Mouse (Mus musculus) G1E (cell line): ENCODE data around the gene Sdk1.

Experiments used
- CTCF ChIP-seq: IDR thresholded peaks from 2 replicates; pipeline ENCODE4 v1.5.1; 2012; ENCODE audit warnings: low read depth, low read length, inconsistent platforms, mixed read lengths
- GATA1 ChIP-seq: IDR thresholded peaks from 2 replicates; pipeline ENCODE4 v1.6.1; 2012; ENCODE audit warnings: borderline replicate concordance, low read length, inconsistent platforms, mixed read lengths
- GATA2 ChIP-seq: IDR thresholded peaks from 2 replicates; pipeline ENCODE4 v1.6.1; 2012; ENCODE audit warnings: low read depth, low read length, inconsistent platforms, borderline replicate concordance
- POLR2AphosphoS5 ChIP-seq: IDR thresholded peaks from 2 replicates; pipeline ENCODE4 v1.6.1; 2012; ENCODE audit warnings: low read depth, low read length, inconsistent platforms; ENCODE audit not compliant: insufficient replicate concordance
- TAL1 ChIP-seq: conservative IDR thresholded peaks from 2 replicates; pipeline ENCODE4 v1.6.1; 2012; ENCODE audit warnings: low read depth, low read length, inconsistent platforms, mixed read lengths

DNA sequence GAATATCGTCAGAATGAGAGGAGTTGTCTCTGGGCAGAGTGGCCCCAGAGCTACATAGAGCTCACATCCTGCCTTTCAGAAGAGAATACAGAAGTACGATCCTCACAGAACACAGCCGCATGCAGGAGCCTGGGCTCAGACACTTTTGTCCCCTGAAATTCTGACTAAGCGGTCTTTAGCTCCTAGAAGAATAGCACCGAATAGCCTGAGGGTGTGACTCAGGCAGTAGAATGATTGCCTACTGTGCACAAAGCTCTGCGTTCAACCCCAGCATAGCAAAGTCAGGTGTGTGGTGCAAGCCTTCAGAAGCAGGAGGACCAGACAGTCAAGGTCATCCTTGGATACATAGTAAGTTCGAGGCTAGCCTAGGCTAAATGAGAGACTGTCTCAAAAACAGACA, 775.7 kb downstream of the Sdk1 start:
- TF ChIP-seq CTCF: no peak
- no peak for TF ChIP-seq GATA1
- TF ChIP-seq TAL1: no peak
- TF ChIP-seq POLR2AphosphoS5: no peak
- no peak for TF ChIP-seq GATA2
